Mouse (Mus musculus): Measurements from ENCODE around the gene Memo1.

Gene Memo1

DNA sequence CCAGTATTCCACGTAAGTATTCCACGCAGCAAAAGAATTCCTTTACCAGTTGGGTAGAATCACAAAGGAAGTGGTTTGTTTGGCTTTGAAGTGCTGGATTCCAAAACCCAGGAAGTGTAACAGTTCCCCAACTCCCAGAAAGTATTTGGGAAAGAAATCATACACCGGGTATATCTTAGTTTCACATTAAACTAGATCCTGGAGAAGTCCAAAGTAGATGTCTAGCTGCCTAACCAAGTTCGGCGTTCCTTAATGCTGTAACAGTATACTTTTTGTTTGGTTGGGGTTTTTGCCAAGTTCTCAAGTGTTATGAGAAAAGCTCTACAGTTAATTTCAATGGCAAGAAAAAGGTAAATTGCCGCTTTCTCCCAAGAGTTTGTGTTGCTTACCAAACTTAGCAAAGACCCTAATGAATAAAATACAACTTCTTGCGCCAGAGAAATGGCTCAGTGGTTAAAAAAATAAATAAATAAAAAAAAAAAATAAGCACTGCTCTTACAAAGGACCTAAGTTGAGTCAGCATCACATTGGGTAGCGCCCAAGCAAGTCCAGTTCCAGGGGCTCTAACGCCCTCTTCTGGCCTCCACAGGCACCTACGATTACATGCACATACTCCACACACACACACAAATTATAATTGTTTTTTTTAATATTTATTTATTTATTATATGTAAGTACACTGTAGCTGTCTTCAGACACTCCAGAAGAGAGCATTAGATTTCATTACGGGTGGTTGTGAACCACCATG lies 929 bp upstream of the Memo1 start:
- in situ Hi-C loops (cut with MboI; ENCODE audit: low sequenced_read_pairs): loop anchor here (10.0 kb wide), 1 partner anchor 271 kb away; no protein-coding TSS in a partner anchor

DNA sequence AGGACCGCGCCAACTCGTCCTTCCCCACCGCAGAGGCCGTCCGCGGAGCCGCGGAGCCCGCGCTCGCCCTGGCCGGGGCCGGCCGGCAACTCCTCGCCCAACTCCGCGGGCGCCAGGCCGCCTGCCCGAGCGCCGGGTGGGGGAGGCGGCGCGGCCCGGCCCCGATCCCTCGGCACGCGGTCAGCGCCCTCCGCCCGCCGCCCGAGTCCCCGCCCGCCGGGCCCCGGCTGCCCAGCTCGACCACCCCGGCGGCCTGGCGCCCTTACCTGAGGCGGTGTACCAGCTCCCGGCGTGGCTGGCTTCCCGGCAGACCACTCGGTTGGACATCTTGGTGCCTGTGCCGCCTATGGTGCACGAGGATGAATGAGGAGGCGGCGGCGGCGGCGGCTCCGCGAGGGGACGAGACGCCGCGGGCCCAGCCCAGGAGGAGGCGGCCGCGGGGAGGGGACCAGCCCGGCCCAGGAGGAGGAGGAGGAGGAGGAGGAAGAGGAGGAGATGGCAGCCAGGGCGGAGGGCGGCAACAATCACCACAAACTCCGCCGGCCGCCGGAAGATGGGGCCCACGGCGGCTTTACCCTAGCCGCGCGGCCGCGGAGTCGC lies 795 bp downstream of the Memo1 start:
- in situ Hi-C loops (cut with MboI; ENCODE audit: low sequenced_read_pairs): loop anchor here (10.0 kb wide), 1 partner anchor 270 kb away; no protein-coding TSS in a partner anchor

DNA sequence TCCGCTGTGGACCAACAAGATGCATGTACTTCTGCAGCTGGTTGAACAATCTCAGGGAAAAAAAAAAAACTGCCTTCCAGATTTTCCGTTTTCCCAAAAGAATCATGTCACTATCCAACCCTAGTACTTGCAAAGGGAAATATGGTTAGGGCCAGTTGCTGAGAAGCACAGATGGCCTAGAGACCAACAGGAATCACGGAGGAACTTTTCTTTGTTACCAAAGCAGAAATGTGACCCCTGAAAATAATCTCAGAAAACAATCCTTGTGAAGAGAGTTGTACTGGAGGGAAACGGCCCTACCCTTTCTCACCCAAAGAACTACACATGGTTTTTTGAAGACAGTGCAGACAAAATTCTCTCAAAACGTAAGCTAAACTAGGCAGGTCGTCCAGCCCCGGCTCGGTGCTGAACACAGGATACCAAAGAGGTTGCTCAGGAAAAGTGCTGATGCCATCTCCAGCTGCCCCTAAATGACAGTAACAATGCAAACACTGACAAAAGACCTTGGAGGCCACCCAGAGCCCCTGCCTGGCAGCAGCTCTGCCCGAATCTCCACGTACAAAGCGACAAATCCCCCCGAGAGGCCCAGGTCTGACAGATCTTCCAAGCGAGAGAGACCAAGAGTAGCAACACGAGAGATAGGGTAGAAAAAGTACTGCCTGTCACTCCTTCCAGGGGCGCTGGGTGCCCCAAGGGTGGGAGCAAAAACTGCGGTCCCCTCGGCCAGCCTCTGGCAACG lies 1.5 kb downstream of the Memo1 start:
- in situ Hi-C loops (cut with MboI; ENCODE audit: low sequenced_read_pairs): loop anchor here (10.0 kb wide), 1 partner anchor 269 kb away; no protein-coding TSS in a partner anchor

DNA sequence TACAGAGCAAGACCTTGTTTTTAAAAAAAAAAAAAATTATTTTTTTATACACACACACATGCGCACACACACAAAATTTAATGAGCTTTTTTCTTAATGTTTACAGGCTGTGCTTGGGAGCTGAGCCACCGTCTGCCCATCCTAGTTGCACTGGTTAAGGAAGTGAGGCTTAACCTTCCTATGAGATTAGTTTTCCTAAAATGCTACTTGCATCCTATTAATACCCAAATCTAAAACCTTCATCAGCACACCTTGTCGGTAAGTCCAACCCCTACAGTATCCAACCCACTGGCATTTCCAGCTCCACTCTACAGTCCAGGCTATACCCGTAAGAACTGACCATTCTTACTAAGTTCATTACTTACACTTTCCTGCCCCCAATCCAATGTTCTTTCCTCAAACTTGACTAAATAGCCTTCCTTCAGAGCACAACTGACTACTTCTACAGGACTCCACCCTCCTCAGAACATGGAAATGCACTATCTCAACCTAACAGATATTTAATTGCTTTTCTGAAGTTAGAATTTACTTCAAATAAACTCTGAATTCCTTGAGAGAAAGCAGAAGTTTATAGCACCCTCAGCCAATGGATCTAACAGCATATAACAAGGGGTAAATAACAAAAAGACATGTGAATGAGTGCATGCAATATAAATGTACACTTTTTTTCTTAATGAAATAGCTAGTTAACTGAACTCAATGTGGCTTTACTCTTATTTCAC lies 3.5 kb downstream of the Memo1 start:
- in situ Hi-C loops (cut with MboI; ENCODE audit: low sequenced_read_pairs): loop anchor here (10.0 kb wide), 1 partner anchor 267 kb away; no protein-coding TSS in a partner anchor

DNA sequence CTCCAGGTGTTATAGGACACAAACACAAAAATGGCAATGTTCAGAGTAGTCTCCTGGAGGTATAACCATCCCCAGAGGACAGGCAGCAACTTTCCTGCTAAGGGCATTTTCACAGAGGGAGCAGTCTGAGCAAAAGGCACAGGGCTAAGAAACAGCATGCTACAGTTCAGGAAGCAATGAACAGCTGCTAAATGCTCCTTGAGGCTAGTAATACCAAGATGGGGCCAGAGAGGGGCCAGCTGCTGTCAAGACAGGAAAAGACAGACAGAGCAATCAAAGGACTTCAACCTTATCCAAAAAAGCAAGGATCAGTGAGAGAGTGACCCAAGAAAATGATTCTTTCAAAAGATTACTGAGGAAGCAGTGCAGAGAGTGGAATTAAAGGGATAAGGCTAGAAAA lies 4.5 kb downstream of the Memo1 start:
- in situ Hi-C loops (cut with MboI; ENCODE audit: low sequenced_read_pairs): loop anchor here (10.0 kb wide), 1 partner anchor 266 kb away; no protein-coding TSS in a partner anchor

DNA sequence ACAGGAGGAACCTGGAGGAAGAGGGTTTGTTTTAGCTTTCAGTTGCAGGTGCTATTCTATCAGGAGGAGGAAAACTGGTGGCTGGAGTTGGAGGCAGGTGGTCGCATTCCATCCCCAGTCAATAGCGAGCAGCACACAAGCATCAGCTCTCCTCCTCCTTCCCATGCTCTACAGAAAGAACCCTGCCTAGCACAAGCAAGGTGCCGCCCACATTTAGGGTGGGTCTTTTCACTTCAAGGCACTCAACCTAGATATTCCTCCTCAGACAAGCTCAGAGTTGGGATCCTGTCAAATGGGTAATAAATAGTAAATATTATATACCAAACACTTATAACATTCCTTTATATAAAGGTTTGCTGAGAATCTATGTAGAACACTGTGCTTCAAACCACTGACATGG lies 5.1 kb downstream of the Memo1 start:
- in situ Hi-C loops (cut with MboI; ENCODE audit: low sequenced_read_pairs): loop anchor here (10.0 kb wide), 1 partner anchor 265 kb away; no protein-coding TSS in a partner anchor

DNA sequence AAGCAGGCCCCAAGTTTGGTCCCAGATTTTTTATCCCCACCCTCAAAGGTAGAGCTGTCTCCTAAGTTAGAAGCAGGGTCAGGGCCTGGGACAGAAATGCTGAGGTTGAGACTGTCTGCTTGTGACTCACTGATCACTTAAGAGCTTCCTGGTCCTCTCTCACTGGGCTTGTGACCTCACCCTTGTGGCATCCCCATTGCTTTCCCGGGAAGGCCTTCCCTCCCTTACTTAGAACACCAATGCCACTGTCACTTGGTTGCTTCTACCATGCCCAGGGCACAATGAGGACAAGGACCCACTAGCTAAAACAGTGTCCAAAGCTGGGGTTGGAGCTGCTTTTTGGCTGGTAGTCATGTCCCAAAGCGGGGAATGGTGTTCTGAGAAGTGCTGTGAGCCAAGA lies 6.7 kb downstream of the Memo1 start:
- in situ Hi-C loops (cut with MboI; ENCODE audit: low sequenced_read_pairs): no loop called here

DNA sequence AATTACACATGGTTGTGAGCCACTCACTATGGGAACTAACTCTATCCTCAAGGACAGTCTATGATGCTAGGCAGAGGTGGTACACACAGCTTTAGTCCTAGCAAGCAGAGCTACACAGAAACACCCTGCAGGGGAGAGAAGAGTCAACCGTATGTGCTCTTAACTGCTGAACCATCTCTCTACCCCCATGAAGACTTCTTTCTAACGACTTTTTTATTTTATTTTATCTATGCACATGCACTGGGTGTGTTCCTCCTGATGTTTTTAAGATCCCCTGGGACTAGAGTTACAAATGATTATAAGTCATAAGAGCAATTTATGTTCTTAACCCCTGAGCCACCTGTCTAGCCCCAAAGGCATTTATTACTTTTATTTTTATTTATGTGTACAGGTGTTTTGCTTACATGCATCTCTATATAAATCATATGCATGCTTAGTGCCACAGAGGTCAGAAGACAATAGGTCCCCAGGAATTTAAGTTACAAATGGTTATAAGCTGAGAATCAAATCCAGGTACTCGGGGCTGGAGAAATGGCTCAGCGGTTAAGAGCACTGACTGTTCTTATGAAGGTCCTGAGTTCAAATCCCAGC lies 9.1 kb downstream of the Memo1 start:
- in situ Hi-C loops (cut with MboI; ENCODE audit: low sequenced_read_pairs): no loop called here

DNA sequence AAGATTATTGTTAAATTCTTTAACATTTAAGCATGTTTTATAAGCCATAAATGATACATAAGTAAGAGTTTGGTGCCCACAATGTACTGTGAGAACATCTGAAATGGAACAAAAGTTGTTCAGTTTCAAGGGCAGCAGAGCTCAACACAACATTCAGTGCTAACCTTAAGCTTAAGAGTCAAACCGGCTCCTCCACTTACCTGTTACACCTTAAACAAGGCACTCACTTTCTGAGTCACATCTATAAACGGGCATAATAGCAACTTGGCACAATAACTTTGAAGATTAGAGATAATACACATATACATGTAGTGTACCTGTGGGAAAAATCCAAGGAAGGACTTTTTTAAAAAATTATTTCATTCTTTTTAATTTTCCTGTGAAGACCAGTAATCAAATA lies 9.6 kb downstream of the Memo1 start:
- in situ Hi-C loops (cut with MboI; ENCODE audit: low sequenced_read_pairs): no loop called here

DNA sequence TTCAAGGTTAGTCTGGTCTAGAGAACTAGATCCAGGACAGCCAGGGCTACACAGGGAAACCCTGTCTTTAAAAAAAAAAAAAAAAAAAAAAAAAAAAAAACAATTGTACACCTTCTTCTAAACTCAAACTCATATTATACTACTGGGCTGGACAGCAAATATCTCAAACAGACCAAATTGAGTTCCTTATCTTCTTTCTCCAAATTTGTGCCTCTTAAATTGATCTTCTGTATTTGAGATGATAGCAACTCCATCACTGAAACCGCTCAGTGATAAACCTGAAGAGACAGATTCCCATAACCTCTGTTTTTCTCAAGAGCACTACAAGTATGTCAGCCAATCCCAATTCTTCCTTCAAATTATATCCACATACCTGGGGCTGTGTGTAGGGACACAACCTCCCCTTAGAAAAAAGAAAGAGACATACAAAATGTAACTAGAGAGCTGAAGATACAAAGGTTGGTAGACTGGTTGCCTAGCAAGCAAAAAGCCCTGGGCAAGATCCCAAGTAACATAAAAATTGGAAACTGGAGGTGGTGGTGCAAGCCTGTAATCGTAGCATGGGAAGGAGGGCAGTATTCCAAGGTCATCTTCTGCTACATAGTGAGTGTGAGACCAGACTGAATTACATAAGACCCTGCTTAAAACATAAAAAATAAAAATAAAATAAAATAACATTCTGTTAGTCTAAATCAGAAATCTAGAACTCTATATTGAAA lies 10.8 kb downstream of the Memo1 start:
- in situ Hi-C loops (cut with MboI; ENCODE audit: low sequenced_read_pairs): no loop called here

DNA sequence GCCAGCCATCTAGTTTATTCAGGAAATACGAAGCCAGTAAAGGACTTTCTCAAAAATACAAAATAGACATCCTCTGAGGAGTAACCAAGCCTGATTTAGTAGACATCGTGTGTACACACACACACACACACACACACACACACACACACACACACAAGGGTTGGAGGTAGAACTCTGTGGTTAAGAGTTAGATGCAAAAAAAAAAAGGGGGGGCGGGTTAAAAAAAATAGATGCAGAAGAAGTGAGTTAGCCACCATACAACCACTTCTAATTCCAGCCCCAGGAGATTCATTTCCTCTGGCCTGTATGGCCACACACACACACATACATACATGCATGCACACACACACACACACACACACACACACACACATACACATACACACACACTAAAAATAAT lies 13.3 kb downstream of the Memo1 start:
- in situ Hi-C loops (cut with MboI; ENCODE audit: low sequenced_read_pairs): no loop called here

DNA sequence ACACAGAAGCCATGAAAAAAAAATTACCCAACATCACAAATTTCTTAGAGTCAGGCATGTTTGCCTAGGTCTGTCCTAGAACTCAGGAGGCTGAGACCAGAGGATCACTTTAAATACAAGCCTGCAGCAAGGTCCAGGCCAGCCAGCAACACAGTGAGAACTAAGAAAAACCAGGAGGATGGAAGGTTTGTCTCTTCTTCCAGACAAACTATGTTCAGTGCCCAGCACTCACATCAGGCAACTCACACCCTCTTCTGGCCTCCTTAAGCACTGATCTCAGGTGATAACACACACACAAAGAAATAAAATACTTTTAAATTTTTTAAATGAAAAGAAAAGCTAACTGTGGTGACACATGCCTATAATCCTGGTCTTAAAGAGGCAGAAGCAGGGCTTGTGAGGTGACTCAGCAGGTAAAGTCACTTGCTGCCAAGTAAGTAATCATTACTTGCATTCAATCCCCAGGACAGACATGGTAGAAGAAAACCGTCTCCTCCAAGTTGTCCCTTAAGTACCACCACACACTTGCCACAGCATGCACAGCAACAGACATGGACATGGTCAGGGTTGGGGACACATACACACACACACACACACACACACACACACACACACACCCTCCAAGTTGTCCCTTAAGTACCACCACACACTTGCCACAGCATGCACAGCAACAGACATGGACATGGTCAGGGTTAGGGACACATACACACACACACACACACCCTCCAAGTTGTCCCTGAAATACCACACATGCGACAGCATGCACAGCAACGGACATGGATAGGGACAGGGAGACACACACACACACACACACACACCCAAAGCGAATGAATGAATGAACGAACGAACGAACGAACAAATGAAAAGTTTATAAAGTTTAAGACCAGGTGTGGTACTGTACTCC lies 16.1 kb downstream of the Memo1 start:
- in situ Hi-C loops (cut with MboI; ENCODE audit: low sequenced_read_pairs): no loop called here

DNA sequence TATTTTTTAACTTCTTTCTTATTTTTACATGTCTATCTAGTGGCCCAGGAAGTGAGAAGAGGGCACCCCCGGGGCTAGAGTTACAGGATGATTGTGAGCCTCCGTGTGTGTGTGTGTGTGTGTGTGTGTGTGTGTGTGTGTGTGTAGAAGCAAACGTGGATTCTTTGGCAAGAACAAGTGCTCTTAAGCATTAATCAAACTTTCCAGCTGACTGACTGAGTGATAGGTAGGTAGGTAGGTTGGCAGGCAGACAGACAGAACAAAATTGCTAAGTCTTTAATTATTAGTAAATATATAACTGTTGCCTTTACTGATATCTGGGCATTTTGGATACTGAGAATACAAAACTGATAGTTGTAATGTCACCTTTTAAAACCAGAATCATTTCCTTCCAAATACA lies 20.9 kb downstream of the Memo1 start:
- in situ Hi-C loops (cut with MboI; ENCODE audit: low sequenced_read_pairs): no loop called here

DNA sequence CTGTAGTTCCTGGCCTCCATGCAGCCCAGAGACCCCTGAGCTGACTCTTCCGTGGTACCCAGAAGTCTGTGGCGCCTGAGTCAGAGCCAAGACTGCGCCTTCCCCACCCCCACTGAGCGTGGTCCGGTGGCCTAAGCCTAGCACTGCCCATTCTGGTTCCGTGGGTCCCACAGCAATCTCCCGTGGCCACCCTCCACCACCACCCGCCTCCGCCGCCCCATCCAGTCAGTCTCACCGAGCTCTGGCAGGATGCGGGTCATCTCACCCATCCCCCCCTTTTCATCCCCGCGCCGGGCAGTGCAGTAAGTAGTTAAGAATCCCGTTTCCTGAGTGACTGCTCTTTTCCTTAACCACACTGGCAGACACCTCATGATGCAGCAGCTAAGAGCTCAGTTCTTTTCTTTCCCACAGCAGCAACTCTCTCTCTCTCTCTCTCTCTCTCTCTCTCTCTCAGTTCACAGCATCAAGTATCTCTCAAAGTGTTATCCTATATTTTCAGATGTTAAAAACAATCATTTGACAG lies 22.6 kb downstream of the Memo1 start:
- in situ Hi-C loops (cut with MboI; ENCODE audit: low sequenced_read_pairs): no loop called here

DNA sequence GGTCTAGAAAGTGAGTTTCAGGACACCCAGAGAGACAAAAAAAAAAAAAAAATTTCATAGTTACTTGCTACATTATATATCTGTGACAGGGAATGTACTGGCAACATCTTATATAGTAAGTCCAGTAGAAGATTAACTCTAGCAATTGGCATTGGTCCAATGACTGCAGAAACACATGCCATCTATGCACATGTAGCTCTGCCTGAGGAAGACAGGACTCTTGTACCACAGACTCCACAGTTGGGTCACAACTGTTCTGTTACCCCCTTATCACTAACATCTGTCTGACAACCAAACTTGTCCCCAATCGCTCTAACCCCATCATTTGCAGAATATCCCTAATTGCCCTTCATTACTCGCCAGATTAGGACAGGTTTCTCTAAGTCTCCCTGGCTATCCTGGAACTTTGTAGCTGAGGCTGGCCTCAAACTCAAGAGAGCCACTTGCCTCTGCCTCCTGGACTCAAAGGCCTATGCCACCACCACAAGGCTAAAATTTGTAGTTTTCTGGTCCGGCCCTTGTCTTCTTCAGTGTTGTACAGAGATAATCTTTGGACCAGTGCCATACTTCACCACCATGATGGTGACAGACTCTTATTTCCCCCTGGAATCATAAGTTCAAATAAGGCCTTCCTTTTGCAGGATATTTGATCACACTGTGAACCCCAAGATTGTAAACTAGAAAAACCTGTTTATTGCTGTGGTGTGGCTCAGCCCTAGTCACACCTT lies 23.6 kb downstream of the Memo1 start:
- in situ Hi-C loops (cut with MboI; ENCODE audit: low sequenced_read_pairs): no loop called here

DNA sequence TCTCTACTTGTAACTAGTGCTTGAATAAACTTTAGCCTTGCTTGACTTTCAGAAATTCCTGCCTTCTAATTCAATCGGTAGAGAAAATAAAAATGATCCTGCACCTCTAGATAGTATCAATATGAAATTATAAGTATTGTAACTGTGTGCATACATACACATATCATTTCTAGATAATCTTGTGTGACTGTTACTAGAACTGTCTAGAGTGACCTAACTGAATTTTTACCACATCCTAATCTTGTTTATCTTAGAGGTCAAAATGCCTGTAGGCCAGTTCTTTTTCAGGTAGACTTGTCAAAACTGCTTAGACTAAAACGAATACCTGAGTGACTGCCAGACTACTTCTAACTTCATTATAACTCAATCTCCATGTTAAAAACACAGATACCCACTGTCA lies 25.1 kb downstream of the Memo1 start:
- in situ Hi-C loops (cut with MboI; ENCODE audit: low sequenced_read_pairs): no loop called here

DNA sequence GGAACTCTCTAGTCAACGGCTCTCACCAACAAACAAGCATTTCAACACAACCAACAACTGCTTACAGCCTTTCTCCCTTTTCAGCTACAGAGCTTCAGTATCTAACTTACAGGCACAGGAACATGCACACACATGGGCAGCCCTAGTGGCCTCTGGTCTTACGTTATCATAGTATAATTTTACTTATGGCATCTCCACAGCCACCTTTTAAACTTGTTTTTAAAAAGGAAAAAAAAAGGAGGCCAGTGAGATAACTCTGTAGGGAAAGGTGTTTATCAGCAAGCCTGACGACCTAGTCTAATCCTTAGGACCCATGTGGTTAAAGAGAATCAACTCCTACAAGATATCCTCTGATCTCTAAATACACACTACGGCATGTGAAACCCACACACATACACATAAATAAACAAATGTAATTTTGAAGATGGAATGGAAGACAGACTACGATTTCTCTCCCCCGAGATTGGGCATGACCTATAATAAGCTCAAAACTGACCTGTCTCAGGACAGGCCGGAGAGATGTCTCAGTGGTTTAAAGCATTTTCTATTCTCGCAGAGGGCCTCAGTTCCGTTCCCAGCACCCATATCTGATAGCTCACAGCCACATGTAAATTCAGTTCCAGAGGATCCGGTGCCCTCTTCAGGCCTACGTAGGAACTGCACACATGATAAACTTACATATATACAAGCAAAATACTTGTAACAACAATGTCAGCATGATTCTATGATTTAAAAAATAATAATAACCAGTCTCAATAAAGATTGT lies 27.7 kb downstream of the Memo1 start:
- in situ Hi-C loops (cut with MboI; ENCODE audit: low sequenced_read_pairs): no loop called here
